Mouse (Mus musculus) liver, postnatal 0 days (tissue): ENCODE data around the gene Padi4. TPM values are rescaled to one million over a fixed set of nuclear protein-coding genes. Genes with fewer than 3 reads are reported as not detected.

Source experiments
- ATAC-seq: fragments of 200-750 bp; cut with Nextera tagmentation; 2 replicates; pipeline ENCODE4 v1.8.0; 2017; ENCODE audit warnings: mild to moderate bottlenecking, moderate library complexity
- DNase-seq: peaks from one replicate; pipeline ENCODE4 v3.0.0-alpha.2; 2016
- H3K27ac ChIP-seq: fragments of 300-500 bp; sonication (generic); 2 replicates; pipeline ENCODE4 v1.5.1; 2014; ENCODE audit warnings: antibody characterized with exemption, moderate library complexity, mild to moderate bottlenecking, low read depth
- H3K27me3 ChIP-seq: fragments of 300-500 bp; sonication (generic); 2 replicates; pipeline ENCODE4 v1.6.1; 2014; ENCODE audit warnings: low read length, control low read depth, mixed read lengths; ENCODE audit not compliant: insufficient read depth
- H3K36me3 ChIP-seq: fragments of 300-500 bp; sonication (generic); replicated peaks from 2 replicates; pipeline ENCODE4 v1.6.1; 2014; ENCODE audit warnings: mild to moderate bottlenecking, control low read depth, low read length, moderate library complexity, mixed read lengths; ENCODE audit not compliant: insufficient read depth
- H3K4me1 ChIP-seq: fragments of 300-500 bp; sonication (generic); 2 replicates; pipeline ENCODE4 v1.6.1; 2014; ENCODE audit warnings: antibody characterized with exemption, mild to moderate bottlenecking, control low read depth; ENCODE audit not compliant: insufficient read depth
- H3K4me2 ChIP-seq: fragments of 300-500 bp; sonication (generic); 2 replicates; pipeline ENCODE4 v1.6.1; 2014; ENCODE audit warnings: low read depth, mild to moderate bottlenecking, low read length, moderate library complexity, mixed read lengths
- H3K4me3 ChIP-seq: fragments of 300-500 bp; sonication (generic); 2 replicates; pipeline ENCODE4 v1.5.1; 2014; ENCODE audit warnings: low read depth, low read length
- H3K9ac ChIP-seq: fragments of 300-500 bp; sonication (generic); replicated peaks from 2 replicates; pipeline ENCODE4 v1.6.1; 2014; ENCODE audit warnings: mild to moderate bottlenecking, moderate library complexity
- H3K9me3 ChIP-seq: fragments of 300-500 bp; sonication (generic); 2 replicates; pipeline ENCODE4 v1.6.1; 2016; ENCODE audit warnings: mild to moderate bottlenecking, control low read depth, low read length, mixed read lengths
- CTCF ChIP-seq: sonication (generic); IDR thresholded peaks from 2 replicates; pipeline ENCODE4 v1.5.1; 2016; ENCODE audit warnings: antibody characterized with exemption, low read depth
- EP300 ChIP-seq: IDR thresholded peaks from 2 replicates; pipeline ENCODE4 v1.6.1; 2016; ENCODE audit warnings: antibody characterized with exemption, low read depth, mild to moderate bottlenecking
- WGBS: fragments of 180-500 bp; shearing (Covaris S2); extraction: QIAGEN DNeasy Blood & Tissue Kit; methylation state at CpG from one replicate; pipeline ENCODE4 v1.1.7; 2014; ENCODE audit not compliant: insufficient replicate concordance; 5-methylcytosine and 5-hydroxymethylcytosine counted together
- polyA plus RNA-seq: library from polyadenylated mRNA; unstranded; fragments of >200 nt; fragmentation: Nextera tagmentation; extraction: Ambion mirVana; gene quantifications from 2 replicates; pipeline ENCODE4 v1.2.1, GENCODE M21; 2015

Gene Padi4
- 3.6 and 4.5 TPM in 2 replicates for polyA plus RNA-seq

GRCm38 (mm10) chr4:140774025-140774800 lies at the start of gene Padi4:
Gene Padi4 (minus strand): TSS chr4:140774236.
- no peak for DNase-seq
- H3K27me3 ChIP-seq = no peaks in the 10 kb centered on the region
- no peak within 1 kb of the TSS for H3K27ac ChIP-seq
- ATAC-seq = no peak
- no peaks in the 10 kb centered on the region for H3K9me3 ChIP-seq
- WGBS = 72% methylated on average over 21 of the region's 21 CpGs
- H3K4me1 ChIP-seq = 0 out of 2 replicates have a peak, but pooled peaks cover 8% of the 10 kb centered on the region
- peak within 1 kb of the TSS; percentile 44 for H3K4me2 ChIP-seq
- H3K36me3 ChIP-seq = no peaks in the 10 kb centered on the region
- TF ChIP-seq EP300 (no peak), CTCF (no peak)
- H3K4me3 ChIP-seq = peak within 1 kb of the TSS; percentile 24
- H3K9ac ChIP-seq = no peak within 1 kb of the TSS

DNA sequence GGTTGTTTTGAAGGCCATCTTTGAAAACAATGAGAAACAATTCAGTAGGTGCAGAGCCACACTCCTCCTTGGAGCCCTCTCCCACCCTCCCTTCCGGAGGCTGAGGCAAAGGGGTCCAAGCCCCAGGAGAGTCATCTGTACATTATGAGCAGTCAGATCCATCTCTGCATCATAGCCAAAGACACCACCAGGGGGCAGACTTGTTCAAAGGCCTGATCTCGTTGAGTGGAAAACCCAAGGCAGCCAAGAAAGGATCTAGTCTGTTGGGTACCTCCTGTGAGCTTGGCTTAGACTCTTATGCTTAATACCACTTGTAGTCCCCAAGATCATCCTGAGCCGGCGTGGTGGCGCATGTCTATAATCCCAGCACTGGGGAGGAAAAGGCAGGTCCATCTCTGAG lies 48.0 kb upstream of the Padi4 start:
- TF ChIP-seq EP300 (no peak), CTCF (peak; percentile 76)
- H3K9me3 ChIP-seq = no peaks in the 10 kb centered on the region
- peak; percentile 77 for DNase-seq
- WGBS = 61% methylated on average over 5 of the region's 5 CpGs
- H3K4me2 ChIP-seq = no peak overlapping the region
- H3K36me3 ChIP-seq = no peaks in the 10 kb centered on the region
- no peak overlapping the region for H3K9ac ChIP-seq
- H3K27me3 ChIP-seq = no peaks in the 10 kb centered on the region
- no peak overlapping the region for H3K27ac ChIP-seq
- H3K4me1 ChIP-seq = no peaks in the 10 kb centered on the region; the same call in 1 of the 2 replicates
- peak; percentile 29; the same call in 1 of the 2 replicates for ATAC-seq
- H3K4me3 ChIP-seq = no peak overlapping the region

- Histone ChIP-seq H3K9me3 (no peaks in the 10 kb centered on the region), H3K4me2 (no peak overlapping the region), H3K4me3 (no peak overlapping the region), H3K27me3 (0 out of 2 replicates have a peak, but pooled peaks cover 3% of the 10 kb centered on the region), H3K27ac (no peak overlapping the region), H3K36me3 (no peaks in the 10 kb centered on the region), H3K4me1 (peaks cover 36% of the 10 kb centered on the region), H3K9ac (no peak overlapping the region)
- DNase-seq (no peak), ATAC-seq (no peak)
- 91% methylated on average over 8 of the region's 8 CpGs for WGBS
- TF ChIP-seq EP300 = no peak
- TF ChIP-seq CTCF = peak; percentile 31
Measured at GRCm38 (mm10) chr4:140817413-140817812, 43.4 kb upstream of the Padi4 start.

- H3K4me2 ChIP-seq = no peak overlapping the region
- peaks cover 46% of the 10 kb centered on the region for H3K4me1 ChIP-seq
- DNase-seq = peak; percentile 56
- no peaks in the 10 kb centered on the region for H3K9me3 ChIP-seq
- H3K9ac ChIP-seq = no peak overlapping the region
- H3K36me3 ChIP-seq = no peaks in the 10 kb centered on the region
- no peak overlapping the region for H3K4me3 ChIP-seq
- ATAC-seq = 0 out of 2 replicates have a peak, but pooled peaks have one; percentile 15
- no peak overlapping the region for H3K27ac ChIP-seq
- 13% methylated on average over 10 of the region's 10 CpGs for WGBS
- 0 out of 2 replicates have a peak, but pooled peaks cover 3% of the 10 kb centered on the region for H3K27me3 ChIP-seq
- TF ChIP-seq CTCF = no peak
- no peak for TF ChIP-seq EP300
Measured at GRCm38 (mm10) chr4:140815996-140816917, 42.2 kb upstream of the Padi4 start.

DNA sequence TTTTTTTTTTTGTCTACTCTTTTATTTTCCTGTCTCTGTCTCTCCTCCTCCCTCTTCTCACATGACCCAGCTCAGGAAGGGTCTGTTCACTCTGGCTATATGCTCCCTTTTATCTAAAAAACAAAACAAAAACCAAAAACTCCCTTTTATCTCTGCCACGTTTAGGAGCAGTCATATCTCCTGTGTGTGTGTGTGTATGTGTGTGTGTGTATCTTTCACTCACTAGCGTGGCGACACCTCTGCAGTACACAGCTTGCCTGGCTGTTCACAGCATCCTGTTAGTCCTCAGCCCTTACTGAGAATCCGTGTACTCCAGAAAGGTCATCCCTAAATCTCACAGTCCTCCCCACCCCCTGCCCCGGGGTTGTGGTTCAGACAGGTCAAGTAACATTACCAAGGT lies 41.5 kb upstream of the Padi4 start:
- WGBS = 33% methylated on average over 5 of the region's 5 CpGs
- H3K27me3 ChIP-seq = 0 out of 2 replicates have a peak, but pooled peaks cover 3% of the 10 kb centered on the region
- no peak overlapping the region for H3K4me3 ChIP-seq
- no peaks in the 10 kb centered on the region for H3K9me3 ChIP-seq
- DNase-seq (no peak), ATAC-seq (no peak)
- H3K4me1 ChIP-seq = peaks cover 46% of the 10 kb centered on the region
- H3K9ac ChIP-seq = no peak overlapping the region
- H3K36me3 ChIP-seq = no peaks in the 10 kb centered on the region
- no peak overlapping the region for H3K27ac ChIP-seq
- no peak for TF ChIP-seq CTCF
- TF ChIP-seq EP300 = no peak
- no peak overlapping the region for H3K4me2 ChIP-seq
